Mouse (Mus musculus) lung, adult 10 weeks (tissue): ENCODE data around the gene Eprs. TPM values are rescaled to one million over a fixed set of nuclear protein-coding genes. Genes with fewer than 3 reads are reported as not detected.

ENCODE experiments used
- polyA plus RNA-seq: library from polyadenylated mRNA; stranded (reverse); fragments of 350-450 nt; fragmentation: Illumina TruSeq; extraction: RNeasy Lipid Tissue Mini Kit (QIAGEN cat#74804); gene quantifications from one replicate; pipeline ENCODE4 v1.2.3, GENCODE M21; 2014; ENCODE audit warnings: low read depth, low replicate concordance; ENCODE audit not compliant: insufficient read depth

Eprs gene
- polyA plus RNA-seq: 17.9 TPM

GRCm38 (mm10) chr1:185362677-185363520, at the start of gene Eprs:
Gene Eprs (plus strand): TSS chr1:185363044.

GRCm38 (mm10) chr1:185328721-185329610, 33.9 kb upstream of the Eprs start, which contains the start of gene Iars2:
Gene Iars2 (minus strand): TSS chr1:185329396.

GRCm38 (mm10) chr1:185331983-185332430, 30.8 kb upstream of the Eprs start, which contains the start of gene Bpnt1:
Gene Bpnt1 (plus strand): TSS chr1:185332149.

DNA sequence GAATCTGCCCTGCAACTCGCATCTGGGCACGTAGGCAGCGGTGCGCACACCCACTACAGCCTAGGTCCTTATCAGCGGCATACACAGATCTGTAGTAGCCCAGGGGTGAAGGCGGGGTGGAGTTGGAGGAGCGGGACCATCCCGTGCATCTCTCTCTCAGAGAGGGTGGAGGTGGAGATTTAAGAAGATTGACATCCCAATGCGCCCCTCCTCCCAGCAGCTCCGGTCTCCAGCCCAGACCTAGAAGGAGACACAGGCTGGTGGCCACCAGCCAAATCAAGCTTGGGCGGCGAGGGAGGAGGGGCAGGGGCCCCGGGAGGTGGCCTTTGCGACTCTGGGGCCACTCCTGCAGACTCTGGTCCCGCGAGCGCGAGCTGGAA, 91.7 kb downstream of the Eprs start, which contains the start of gene Slc30a10:
Slc30a10 (plus strand) TSS at position 274 of the 380 bp plus-strand sequence.

Other genes starting within 250 kb of the Eprs start
- 9.4 TPM for gene Rab3gap2, start 158.9 kb upstream of the Eprs start, polyA plus RNA-seq
- gene Iars2, start 33.6 kb upstream of the Eprs start, polyA plus RNA-seq: 14.3 TPM
- 25.1 TPM for gene Bpnt1, start 30.9 kb upstream of the Eprs start, polyA plus RNA-seq
- not detected for gene Slc30a10, start 91.8 kb downstream of the Eprs start, polyA plus RNA-seq